Mouse (Mus musculus): ENCODE results near the gene Prap1.

GRCm38 (mm10) chr7:140121338-140121910 is 28.2 kb downstream of the Prap1 start:
- no peak for TF ChIP-seq GATA1 (IDR thresholded peaks at IDR 0.05; ENCODE audit: borderline replicate concordance, low read length)
- no peak for TF ChIP-seq FLI1 (IDR thresholded peaks at IDR 0.05; ENCODE audit: low read length)
